Mouse (Mus musculus) limb, embryonic 11.5 days (tissue): ENCODE data around the gene Bloc1s3. TPM values are rescaled to one million over a fixed set of nuclear protein-coding genes. Genes with fewer than 3 reads are reported as not detected.

Source experiments
- polyA plus RNA-seq: library from polyadenylated mRNA; unstranded; fragments of >200 nt; fragmentation: Nextera tagmentation; extraction: Ambion mirVana; gene quantifications from 2 replicates; pipeline ENCODE4 v1.2.1, GENCODE M21; 2014

Bloc1s3 gene
- polyA plus RNA-seq, 1 experiment from 2014 or later: 2.7 TPM

Other genes with a start within 250 kb of the Bloc1s3 start
- gene Vasp, start 236.6 kb downstream of the Bloc1s3 start, polyA plus RNA-seq: 62.3 and 65.6 TPM in 2 replicates
- gene Ppm1n, start 228.3 kb downstream of the Bloc1s3 start, polyA plus RNA-seq: 0.24 TPM in 1 of 2 replicates, not detected in the other
- gene Rtn2, start 225.7 kb downstream of the Bloc1s3 start, polyA plus RNA-seq: 9.0 and 10.0 TPM in 2 replicates
- 0.06 TPM in 1 of 2 replicates, not detected in the other for gene Fosb, start 198.3 kb downstream of the Bloc1s3 start, polyA plus RNA-seq
- 104 and 114 TPM in 2 replicates for gene Ercc1, start 163.6 kb downstream of the Bloc1s3 start, polyA plus RNA-seq
- gene Cd3eap, start 148.9 kb downstream of the Bloc1s3 start, polyA plus RNA-seq: 21.1 and 24.8 TPM in 2 replicates
- 6.6 and 8.7 TPM in 2 replicates for gene Ppp1r13l, start 148.6 kb downstream of the Bloc1s3 start, polyA plus RNA-seq
- 11.8 and 13.5 TPM in 2 replicates for gene Ercc2, start 126.4 kb downstream of the Bloc1s3 start, polyA plus RNA-seq
- 2.7 and 3.5 TPM in 2 replicates for gene Klc3, start 104.3 kb downstream of the Bloc1s3 start, polyA plus RNA-seq
- 3.8 and 5.2 TPM in 2 replicates for gene Ckm, start 103.6 kb downstream of the Bloc1s3 start, polyA plus RNA-seq
- gene Mark4, start 49.5 kb downstream of the Bloc1s3 start, polyA plus RNA-seq: 10.0 and 10.8 TPM in 2 replicates
- 1.8 and 2.2 TPM in 2 replicates for gene Exoc3l2, start 45.0 kb downstream of the Bloc1s3 start, polyA plus RNA-seq
- 73.3 and 82.3 TPM in 2 replicates for gene Trappc6a, start within 50 bp of the Bloc1s3 start, polyA plus RNA-seq
- 0.12 and 0.16 TPM in 2 replicates for gene Nkpd1, start 9.5 kb upstream of the Bloc1s3 start, polyA plus RNA-seq
- 3.9 and 5.5 TPM in 2 replicates for gene Ppp1r37, start 54.7 kb upstream of the Bloc1s3 start, polyA plus RNA-seq
- gene Zfp296, start 68.9 kb upstream of the Bloc1s3 start, polyA plus RNA-seq: 0.21 and 0.52 TPM in 2 replicates
- 183 and 185 TPM in 2 replicates for gene Gemin7, start 69.2 kb upstream of the Bloc1s3 start, polyA plus RNA-seq
- gene Clasrp, start 96.1 kb upstream of the Bloc1s3 start, polyA plus RNA-seq: 55.9 and 61.5 TPM in 2 replicates
- gene Relb, start 121.1 kb upstream of the Bloc1s3 start, polyA plus RNA-seq: 4.7 and 5.3 TPM in 2 replicates
- gene Clptm1, start 156.7 kb upstream of the Bloc1s3 start, polyA plus RNA-seq: 91.6 and 97.3 TPM in 2 replicates
- 0.44 and 0.77 TPM in 2 replicates for gene Apoc2, start 169.6 kb upstream of the Bloc1s3 start, polyA plus RNA-seq
- not detected in 2 replicates for gene Gm44805, start 173.1 kb upstream of the Bloc1s3 start, polyA plus RNA-seq
- not detected in 2 replicates for gene Apoc4, start 173.1 kb upstream of the Bloc1s3 start, polyA plus RNA-seq
- 4.5 and 5.0 TPM in 2 replicates for gene Apoc1, start 184.3 kb upstream of the Bloc1s3 start, polyA plus RNA-seq
- 83.0 and 83.4 TPM in 2 replicates for gene Apoe, start 190.8 kb upstream of the Bloc1s3 start, polyA plus RNA-seq
- 154 and 163 TPM in 2 replicates for gene Tomm40, start 207.1 kb upstream of the Bloc1s3 start, polyA plus RNA-seq
- gene Nectin2, start 242.1 kb upstream of the Bloc1s3 start, polyA plus RNA-seq: 59.3 and 63.2 TPM in 2 replicates